Mouse (Mus musculus) midbrain, postnatal 0 days (tissue): ENCODE results near the gene Gpr156. TPM values are rescaled to one million over a fixed set of nuclear protein-coding genes. Genes with fewer than 3 reads are reported as not detected.
"Not testable (repeated sequence)": the region's sequence is repeated elsewhere in the genome, so short reads cannot be mapped to it uniquely, and the experiment has no call there.

ENCODE experiments used
- ATAC-seq: fragments of 200-750 bp; cut with Nextera tagmentation; 2 replicates; pipeline ENCODE4 v1.8.0; 2017; ENCODE audit warnings: moderate number of reproducible peaks, mild to moderate bottlenecking, moderate TSS enrichment, moderate library complexity; ENCODE audit not compliant: low FRiP score
- DNase-seq: peaks from one replicate; pipeline ENCODE4 v3.0.0-alpha.2; 2015; ENCODE audit warnings: low spot score
- H3K27ac ChIP-seq: fragments of 300-500 bp; sonication (generic); 2 replicates; pipeline ENCODE4 v1.5.1; 2014; ENCODE audit warnings: low read depth, mild to moderate bottlenecking, low read length, mixed read lengths
- H3K27me3 ChIP-seq: fragments of 300-500 bp; sonication (generic); 2 replicates; pipeline ENCODE4 v1.6.1; 2014; ENCODE audit warnings: low read length, control low read depth, mixed read lengths; ENCODE audit not compliant: insufficient read depth
- H3K36me3 ChIP-seq: fragments of 300-500 bp; sonication (generic); 2 replicates; pipeline ENCODE4 v1.6.1; 2014; ENCODE audit warnings: low read length, control low read depth, mixed read lengths; ENCODE audit not compliant: insufficient read depth
- H3K4me1 ChIP-seq: fragments of 300-500 bp; sonication (generic); 2 replicates; pipeline ENCODE4 v1.6.1; 2014; ENCODE audit warnings: mild to moderate bottlenecking, control low read depth, antibody characterized with exemption, low read length, mixed read lengths; ENCODE audit not compliant: insufficient read depth
- H3K4me2 ChIP-seq: fragments of 300-500 bp; sonication (generic); 2 replicates; pipeline ENCODE4 v1.6.1; 2014; ENCODE audit warnings: low read depth, mild to moderate bottlenecking, low read length, mixed read lengths; ENCODE audit not compliant: poor library complexity, severe bottlenecking
- H3K4me3 ChIP-seq: fragments of 300-500 bp; sonication (generic); 2 replicates; pipeline ENCODE4 v1.5.1; 2014; ENCODE audit warnings: low read depth, mild to moderate bottlenecking, low read length, moderate library complexity
- H3K9ac ChIP-seq: fragments of 300-500 bp; sonication (generic); replicated peaks from 2 replicates; pipeline ENCODE4 v1.6.1; 2014; ENCODE audit warnings: mild to moderate bottlenecking, low read length, moderate library complexity, mixed read lengths; ENCODE audit not compliant: poor library complexity, severe bottlenecking
- H3K9me3 ChIP-seq: fragments of 300-500 bp; sonication (generic); 2 replicates; pipeline ENCODE4 v1.6.1; 2016; ENCODE audit warnings: low read length, control low read depth
- CTCF ChIP-seq: IDR thresholded peaks from 2 replicates; pipeline ENCODE4 v1.5.1; 2016; ENCODE audit warnings: antibody characterized with exemption, mild to moderate bottlenecking
- WGBS: fragments of 180-500 bp; shearing (Covaris S2); extraction: QIAGEN DNeasy Blood & Tissue Kit; methylation state at CpG from one replicate; pipeline ENCODE4 v1.1.7; 2014; 5-methylcytosine and 5-hydroxymethylcytosine counted together
- polyA plus RNA-seq: library from polyadenylated mRNA; unstranded; fragments of >200 nt; fragmentation: Nextera tagmentation; extraction: Ambion mirVana; gene quantifications from 2 replicates; pipeline ENCODE4 v1.2.1, GENCODE M21; 2015
- total RNA-seq: library from RNA; depleted of rRNA; stranded (reverse); fragments of >200 nt; gene quantifications from 2 replicates; pipeline ENCODE4 v1.2.3, GENCODE M21; 2014

Gpr156 gene
- total and polyA plus RNA-seq, 2 experiments from 2014 or later, result 2.9 to 6.1 TPM

GRCm38 (mm10) chr16:37955336-37955917, 39.1 kb downstream of the Gpr156 start:
- WGBS, result 43% methylated on average over 13 of the region's 13 CpGs
- no peak overlapping the region for H3K4me2 ChIP-seq
- no peak overlapping the region for H3K9ac ChIP-seq
- H3K27me3 ChIP-seq, result no peaks in the 10 kb centered on the region
- H3K36me3 ChIP-seq, result no peaks in the 10 kb centered on the region
- no peaks in the 10 kb centered on the region for H3K4me1 ChIP-seq
- H3K4me3 ChIP-seq, result no peak overlapping the region
- H3K9me3 ChIP-seq, result no peaks in the 10 kb centered on the region
- DNase-seq (no peak), ATAC-seq (0 out of 2 replicates have a peak, but pooled peaks have one; percentile 17)
- no peak overlapping the region for H3K27ac ChIP-seq
- TF ChIP-seq CTCF, result no peak

GRCm38 (mm10) chr16:37956076-37956676, 39.9 kb downstream of the Gpr156 start:
- H3K36me3 ChIP-seq, result no peaks in the 10 kb centered on the region
- no peak overlapping the region for H3K9ac ChIP-seq
- no peak overlapping the region for H3K4me2 ChIP-seq
- no peak overlapping the region for H3K27ac ChIP-seq
- no peaks in the 10 kb centered on the region for H3K4me1 ChIP-seq
- H3K9me3 ChIP-seq, result no peaks in the 10 kb centered on the region
- H3K27me3 ChIP-seq, result no peaks in the 10 kb centered on the region
- DNase-seq (no peak), ATAC-seq (no peak)
- no peak overlapping the region for H3K4me3 ChIP-seq
- no peak for TF ChIP-seq CTCF
- WGBS, result 89% methylated on average over 14 of the region's 14 CpGs

DNA sequence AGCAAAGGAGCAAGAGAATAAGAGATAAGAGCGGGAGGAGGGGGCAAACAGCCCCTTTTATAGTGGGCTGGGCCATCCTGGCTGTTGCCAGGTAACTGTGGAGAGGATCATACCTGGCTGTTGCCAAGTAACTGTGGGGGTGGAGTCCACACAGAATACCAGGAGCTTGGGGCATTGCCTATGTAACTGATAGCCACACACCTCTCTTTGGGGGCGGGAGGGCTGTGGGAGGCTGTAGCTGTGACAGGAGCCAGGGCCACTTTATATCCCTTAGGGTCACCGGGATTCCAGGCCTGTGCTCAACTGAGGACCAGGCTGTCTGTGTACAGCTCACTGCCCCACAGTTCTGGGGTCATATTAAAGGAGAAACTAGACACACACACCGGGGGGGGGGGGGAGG, 40.5 kb downstream of the Gpr156 start:
- DNase-seq, result no peak
- Histone ChIP-seq H3K27me3 (no peaks in the 10 kb centered on the region), H3K9ac (no peak overlapping the region), H3K4me3 (no peak overlapping the region), H3K9me3 (no peaks in the 10 kb centered on the region), H3K36me3 (no peaks in the 10 kb centered on the region), H3K27ac (no peak overlapping the region), H3K4me1 (no peaks in the 10 kb centered on the region), H3K4me2 (no peak overlapping the region)
- TF ChIP-seq CTCF, result no peak
- 75% methylated on average over 4 of the region's 4 CpGs for WGBS
- ATAC-seq, result no peak

DNA sequence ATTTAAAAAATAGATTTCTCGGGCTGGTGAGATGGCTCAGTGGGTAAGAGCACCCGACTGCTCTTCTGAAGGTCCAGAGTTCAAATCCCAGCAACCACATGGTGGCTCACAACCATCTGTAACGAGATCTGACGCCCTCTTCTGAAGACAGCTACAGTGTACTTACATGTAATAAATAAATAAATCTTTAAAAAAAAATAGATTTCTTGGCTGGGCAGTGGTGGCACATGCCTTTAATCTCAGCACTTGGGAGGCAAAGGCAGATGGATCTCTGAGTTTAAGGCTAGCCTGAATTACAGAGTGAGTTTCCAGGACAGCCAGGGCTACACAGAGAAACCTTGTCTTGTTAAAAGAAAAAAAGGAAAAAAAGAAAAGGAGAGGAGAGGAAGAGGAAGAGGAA, 46.4 kb downstream of the Gpr156 start:
- not testable (repeated sequence) for DNase-seq, H3K9ac ChIP-seq, H3K4me2 ChIP-seq, H3K4me1 ChIP-seq, H3K27me3 ChIP-seq, H3K4me3 ChIP-seq, H3K36me3 ChIP-seq, H3K27ac ChIP-seq, ATAC-seq, H3K9me3 ChIP-seq
- WGBS, result 83% methylated on average over 4 of the region's 4 CpGs

DNA sequence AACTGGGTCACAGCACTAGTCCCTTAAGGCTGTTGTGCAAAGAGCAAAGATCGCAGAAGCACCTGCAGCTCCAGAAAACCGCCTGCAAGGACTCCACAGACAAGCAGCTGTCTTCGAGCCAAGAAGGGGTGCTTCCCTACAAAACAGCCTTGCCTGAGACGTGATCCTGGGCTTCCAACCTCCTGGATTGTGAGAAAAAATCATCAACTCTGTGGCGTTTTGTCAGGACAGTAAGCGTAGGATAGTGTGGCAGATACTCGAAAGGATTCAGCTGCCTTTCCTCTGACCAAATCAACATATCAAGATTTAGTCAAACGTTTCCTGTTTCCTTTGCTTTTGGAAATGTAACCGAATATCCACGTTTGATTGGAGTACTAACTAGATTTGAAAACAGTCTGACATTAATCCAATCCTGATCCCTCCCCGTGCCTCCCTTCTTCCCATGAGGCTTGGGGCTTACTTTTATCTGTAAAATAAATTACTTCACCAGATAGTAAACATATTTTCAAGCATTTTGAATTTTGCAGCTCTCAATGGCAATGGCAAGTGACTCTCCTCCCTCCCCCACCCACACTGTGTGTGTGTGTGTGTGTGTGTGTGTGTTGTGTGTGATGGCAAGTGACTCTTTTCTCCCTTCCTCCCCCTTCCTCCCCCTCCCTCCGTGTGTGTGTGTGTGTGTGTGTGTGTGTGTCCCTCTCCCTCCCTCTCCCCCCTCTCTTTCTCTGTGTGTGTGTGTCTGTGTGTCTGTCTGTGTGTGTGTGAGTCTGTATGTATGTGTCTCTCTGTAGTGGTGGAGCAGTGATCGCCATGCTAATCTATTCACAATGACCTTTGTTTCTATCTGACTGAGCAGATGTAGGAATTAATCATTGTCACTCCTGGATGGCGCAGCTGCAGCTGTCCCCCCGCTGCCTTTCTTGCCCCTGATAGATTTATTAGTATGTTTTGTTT, 47.3 kb downstream of the Gpr156 start:
- ATAC-seq (no peak), DNase-seq (peak; percentile 58)
- no peaks in the 10 kb centered on the region for H3K36me3 ChIP-seq
- no peak overlapping the region for H3K9ac ChIP-seq
- H3K27ac ChIP-seq, result peak overlapping the region; percentile 57; the same call in 1 of the 2 replicates
- 9% methylated on average over 15 of the region's 15 CpGs for WGBS
- peak overlapping the region; percentile 12; the same call in 1 of the 2 replicates for H3K4me3 ChIP-seq
- H3K27me3 ChIP-seq, result no peaks in the 10 kb centered on the region
- H3K4me1 ChIP-seq, result 0 out of 2 replicates have a peak, but pooled peaks cover 6% of the 10 kb centered on the region
- TF ChIP-seq CTCF, result no peak
- H3K9me3 ChIP-seq, result no peaks in the 10 kb centered on the region
- H3K4me2 ChIP-seq, result peak overlapping the region; percentile 36
